Mouse (Mus musculus): ENCODE measurements at regions not wholly inside any gene's neighbourhood (a gene's known extent, or its start where the extent isn't known, plus 50 kb on each side); places are given as distances from the start of the nearest gene placed in this dataset.

GRCm38 (mm10) chr14:58967163-58967562, 175.5 kb downstream of the 1700129C05Rik start:
- DNase-seq (ENCODE audit: low spot score): no peak

- DNase-seq (ENCODE audit: low spot score): no peak
These were observed 197.7 kb downstream of the 1700129C05Rik start for GRCm38 (mm10) chr14:58944958-58945357.

- no peak for DNase-seq (ENCODE audit: low spot score)
These were observed 199.4 kb downstream of the 1700129C05Rik start for GRCm38 (mm10) chr14:58943267-58943765.

GRCm38 (mm10) chr14:58939086-58939485, 203.6 kb downstream of the 1700129C05Rik start:
- no peak for DNase-seq (ENCODE audit: low spot score)

GRCm38 (mm10) chr14:58938601-58938970, 204.1 kb downstream of the 1700129C05Rik start:
- no peak for DNase-seq (ENCODE audit: low spot score)

GRCm38 (mm10) chr14:58937791-58938600, 204.7 kb downstream of the 1700129C05Rik start:
- DNase-seq (ENCODE audit: low spot score): no peak

- DNase-seq (ENCODE audit: low spot score): no peak
These were observed 205.4 kb downstream of the 1700129C05Rik start for GRCm38 (mm10) chr14:58937331-58937730.

GRCm38 (mm10) chr14:58936131-58936530, 206.6 kb downstream of the 1700129C05Rik start:
- DNase-seq (ENCODE audit: low spot score): no peak

GRCm38 (mm10) chr14:58917853-58918252, 224.8 kb downstream of the 1700129C05Rik start:
- DNase-seq (ENCODE audit: low spot score): no peak

GRCm38 (mm10) chr14:58917228-58917627, 225.5 kb downstream of the 1700129C05Rik start:
- DNase-seq (ENCODE audit: low spot score): no peak

- no peak for DNase-seq (ENCODE audit: low spot score)
These were observed 227.8 kb downstream of the 1700129C05Rik start for GRCm38 (mm10) chr14:58914937-58915336.

GRCm38 (mm10) chr14:58910846-58911245, 231.8 kb downstream of the 1700129C05Rik start:
- no peak for DNase-seq (ENCODE audit: low spot score)

GRCm38 (mm10) chr14:58907932-58908331, 234.8 kb downstream of the 1700129C05Rik start:
- DNase-seq (ENCODE audit: low spot score): no peak

- DNase-seq (ENCODE audit: low spot score): no peak
These were observed 235.3 kb downstream of the 1700129C05Rik start for GRCm38 (mm10) chr14:58907359-58907758.

- no peak for DNase-seq (ENCODE audit: low spot score)
These were observed 236.1 kb downstream of the 1700129C05Rik start for GRCm38 (mm10) chr14:58906631-58907030.

- no peak for DNase-seq (ENCODE audit: low spot score)
These were observed 274.3 kb downstream of the 1700129C05Rik start for GRCm38 (mm10) chr14:58868176-58868949.

GRCm38 (mm10) chr14:58867396-58868107, 275.1 kb downstream of the 1700129C05Rik start:
- no peak for DNase-seq (ENCODE audit: low spot score)

- no peak for DNase-seq (ENCODE audit: low spot score)
These were observed 287.8 kb downstream of the 1700129C05Rik start for GRCm38 (mm10) chr14:58854871-58855270.

GRCm38 (mm10) chr14:58844565-58844964, 298.1 kb downstream of the 1700129C05Rik start:
- DNase-seq (ENCODE audit: low spot score): no peak

GRCm38 (mm10) chr14:58842196-58842886, 300.4 kb downstream of the 1700129C05Rik start:
- DNase-seq (ENCODE audit: low spot score): no peak

GRCm38 (mm10) chr14:58822938-58823337, 319.8 kb downstream of the 1700129C05Rik start:
- no peak for DNase-seq (ENCODE audit: low spot score)

Measured in layer of hippocampus, adult 11-12 months (tissue).